9 mouse cellular contexts compared by ENCODE assay signal in genomic region chr11:95688515-95688914, GRCm38 (mm10). TPM values are rescaled to one million over a fixed set of nuclear protein-coding genes. Genes with fewer than 3 reads are reported as not detected.
DNase-seq lines count a peak whose midpoint lies in the region; ATAC-seq and TF ChIP-seq lines count a peak whose summit lies in the region.
"Had no signal": no experiment of that assay in that cellular context is flagged by ENCODE, and none has a peak within 500 bp of the region (broad histone marks: within the 10 kb centered on the region; RNA-seq: fewer than 3 reads in every experiment).

No protein-coding gene starts in this region.

- no peaks in the 10 kb centered on the region for H3K27me3 ChIP-seq in G1E (ENCODE audit: insufficient read depth, low read length)
- peaks cover 8% of the 10 kb centered on the region; the same call in 1 of the 2 replicates for H3K27me3 ChIP-seq in heart, embryonic 10.5 days (ENCODE audit: insufficient read depth, poor library complexity, severe bottlenecking)
- H3K27me3 ChIP-seq in kidney, postnatal 0 days (ENCODE audit: insufficient read depth, low read length) = no peaks in the 10 kb centered on the region

- peak overlapping the region; percentile 78 for H3K27ac ChIP-seq in heart, embryonic 10.5 days
- peak overlapping the region; percentile 75 for H3K27ac ChIP-seq in kidney, postnatal 0 days
- H3K27ac ChIP-seq: neural tube, embryonic 12.5 days had no signal

- no peak overlapping the region for H3K4me2 ChIP-seq in kidney, postnatal 0 days (ENCODE audit: low read length)
- H3K4me2 ChIP-seq: neural tube, embryonic 12.5 days had no signal

- H3K9ac ChIP-seq in kidney, postnatal 0 days (ENCODE audit: low read depth, low read length) = no peak overlapping the region
- H3K9ac ChIP-seq: neural tube, embryonic 12.5 days had no signal

- WGBS in heart, embryonic 10.5 days = 38% methylated on average over 6 of the region's 6 CpGs
- 53% methylated on average over 6 of the region's 6 CpGs for WGBS in kidney, postnatal 0 days

- peaks cover 82% of the 10 kb centered on the region for H3K4me1 ChIP-seq in G1E (ENCODE audit: insufficient read depth, low read depth, low read length)
- peaks cover 21% of the 10 kb centered on the region for H3K4me1 ChIP-seq in heart, embryonic 10.5 days
- H3K4me1 ChIP-seq in kidney, postnatal 0 days (replicated peaks; ENCODE audit: insufficient read depth, low read length) = 0 out of 2 replicates have a peak, but pooled peaks cover 3% of the 10 kb centered on the region
- H3K4me1 ChIP-seq: neural tube, embryonic 12.5 days had no signal

- ATAC-seq in G1E (ENCODE audit: extremely low read depth, insufficient number of reproducible peaks, low FRiP score, poor library complexity, severe bottlenecking) = peak; percentile 51
- no peak for ATAC-seq in kidney, postnatal 0 days (replicated peaks; ENCODE audit: low FRiP score, low read depth)

- peaks cover 19% of the 10 kb centered on the region for H3K36me3 ChIP-seq in G1E (replicated peaks)
- 0 out of 2 replicates have a peak, but pooled peaks cover 4% of the 10 kb centered on the region for H3K36me3 ChIP-seq in heart, embryonic 10.5 days
- H3K36me3 ChIP-seq in kidney, postnatal 0 days (ENCODE audit: insufficient read depth, low read length) = no peaks in the 10 kb centered on the region
- H3K36me3 ChIP-seq: neural tube, embryonic 12.5 days had no signal

- peak; percentile 71 to 74 for DNase-seq in B cell, adult 2 months
- DNase-seq in G1E (ENCODE audit: low spot score) (peak; percentile 73), adipocyte (ENCODE audit: low spot score) (no peak)
- DNase-seq in heart, embryonic 10.5 days (ENCODE audit: low spot score) = no peak
- peak; percentile 78 for DNase-seq in kidney, postnatal 0 days (ENCODE audit: low spot score)
- peak; percentile 68 to 72 for DNase-seq in lung, postnatal 4 days
- DNase-seq in thymus, postnatal 25 days = peak; percentile 26
- no peak for DNase-seq in retina, embryonic 14.5 days (ENCODE audit: low spot score)

- peak overlapping the region; percentile 63; the same call in 1 of the 2 replicates for H3K4me3 ChIP-seq in G1E (ENCODE audit: low read depth, low read length)
- no peak overlapping the region; the same call in 1 of the 2 replicates for H3K4me3 ChIP-seq in heart, embryonic 10.5 days
- H3K4me3 ChIP-seq in kidney, postnatal 0 days (replicated peaks; ENCODE audit: low read depth, low read length) = no peak overlapping the region
- H3K4me3 ChIP-seq: neural tube, embryonic 12.5 days had no signal

- TF ChIP-seq CTCF in G1E (IDR thresholded peaks at IDR 0.05; ENCODE audit: low read depth, low read length) = no peak
- TF ChIP-seq CTCF in kidney, postnatal 0 days (IDR thresholded peaks at IDR 0.05; ENCODE audit: low read depth) = no peak

- no peaks in the 10 kb centered on the region for H3K9me3 ChIP-seq in G1E (replicated peaks)
- no peaks in the 10 kb centered on the region for H3K9me3 ChIP-seq in heart, embryonic 10.5 days
- no peaks in the 10 kb centered on the region for H3K9me3 ChIP-seq in kidney, postnatal 0 days (replicated peaks; ENCODE audit: low read length)
- H3K9me3 ChIP-seq: neural tube, embryonic 12.5 days had no signal

RNA-seq across cellular contexts. Expression of gene Phb, which starts 21.8 kb away (rescaled TPM):
- total RNA-seq in G1E (2014; fragmentation: Nextera tagmentation) (46.6 and 50.0 TPM in 2 replicates), G1E (2017) (111 and 115 TPM in 2 replicates)
- 35.9 and 44.0 TPM in 2 replicates for polyA plus RNA-seq in G1E (2012)
- polyA plus RNA-seq in heart, embryonic 10.5 days (2016; fragmentation: Nextera tagmentation; extraction: Ambion mirVana) = 320 and 328 TPM in 2 replicates
- polyA plus RNA-seq in kidney, postnatal 0 days (2015; fragmentation: Nextera tagmentation; extraction: Ambion mirVana) = 318 and 344 TPM in 2 replicates

RNA-seq across cellular contexts. Expression of gene Zfp652, which starts 24.0 kb away (rescaled TPM):
- total RNA-seq in G1E (2014; fragmentation: Nextera tagmentation) = 259 and 261 TPM in 2 replicates
- total RNA-seq in G1E (2017) = 46.4 and 57.0 TPM in 2 replicates
- 177 and 180 TPM in 2 replicates for polyA plus RNA-seq in G1E (2012)
- polyA plus RNA-seq in heart, embryonic 10.5 days (2016; fragmentation: Nextera tagmentation; extraction: Ambion mirVana) = 11.7 and 14.2 TPM in 2 replicates
- 14.8 and 17.1 TPM in 2 replicates for polyA plus RNA-seq in kidney, postnatal 0 days (2015; fragmentation: Nextera tagmentation; extraction: Ambion mirVana)

RNA-seq across cellular contexts. Expression of gene B130006D01Rik, which starts 34.9 kb away (rescaled TPM):
- total RNA-seq in G1E (2014; fragmentation: Nextera tagmentation) (28.1 and 30.8 TPM in 2 replicates), G1E (2017) (8.5 and 9.0 TPM in 2 replicates)
- polyA plus RNA-seq in G1E (2012) = 0.02 TPM in 1 of 2 replicates, not detected in the other
- 0.97 and 1.9 TPM in 2 replicates for polyA plus RNA-seq in heart, embryonic 10.5 days (2016; fragmentation: Nextera tagmentation; extraction: Ambion mirVana)
- 0.22 and 0.42 TPM in 2 replicates for polyA plus RNA-seq in kidney, postnatal 0 days (2015; fragmentation: Nextera tagmentation; extraction: Ambion mirVana)

Comparison
In these comparisons a context has a peak if more than half of its experiments do, and no peak if none do; other contexts are left out.
1. DNase-seq: peak in B cell, adult 2 months (2 of 2), G1E (single experiment), kidney, postnatal 0 days (single experiment), lung, postnatal 4 days (2 of 2) and thymus, postnatal 25 days (single experiment); none in heart, embryonic 10.5 days (single experiment), retina, embryonic 14.5 days (single experiment) and adipocyte (single experiment).